Mouse (Mus musculus) intestine, embryonic 14.5 days (tissue): ENCODE data around the gene Zfp426. TPM values are rescaled to one million over a fixed set of nuclear protein-coding genes. Genes with fewer than 3 reads are reported as not detected.

Experiments used
- polyA plus RNA-seq: library from polyadenylated mRNA; unstranded; fragments of >200 nt; fragmentation: Nextera tagmentation; extraction: Ambion mirVana; gene quantifications from 2 replicates; pipeline ENCODE4 v1.2.1, GENCODE M21; 2014

Zfp426 gene
- polyA plus RNA-seq, 1 experiment from 2014 or later = 18.3 TPM

Other genes starting within 250 kb of the Zfp426 start
- not detected in 2 replicates for gene Olfr39, start 210.4 kb downstream of the Zfp426 start, polyA plus RNA-seq
- gene Olfr873, start 194.2 kb downstream of the Zfp426 start, polyA plus RNA-seq = not detected in 2 replicates
- gene Olfr18, start 156.7 kb downstream of the Zfp426 start, polyA plus RNA-seq = 0.08 and 0.11 TPM in 2 replicates
- 35.1 and 37.5 TPM in 2 replicates for gene Zfp560, start 107.6 kb downstream of the Zfp426 start, polyA plus RNA-seq
- gene Zfp26, start 32.6 kb downstream of the Zfp426 start, polyA plus RNA-seq = 24.5 and 24.7 TPM in 2 replicates
- gene Zfp266, start 28.7 kb upstream of the Zfp426 start, polyA plus RNA-seq = 66.7 and 73.6 TPM in 2 replicates
- gene Zfp846, start 88.5 kb upstream of the Zfp426 start, polyA plus RNA-seq = 16.5 and 21.6 TPM in 2 replicates
- 346 and 349 TPM in 2 replicates for gene Ubl5, start 150.1 kb upstream of the Zfp426 start, polyA plus RNA-seq
- gene Fbxl12, start 152.0 kb upstream of the Zfp426 start, polyA plus RNA-seq = 11.6 and 12.1 TPM in 2 replicates
- 55.1 and 55.3 TPM in 2 replicates for gene Pin1, start 159.3 kb upstream of the Zfp426 start, polyA plus RNA-seq